Mouse (Mus musculus) liver, embryonic 14.5 days (tissue): ENCODE measurements around the gene Pnma3. TPM values are rescaled to one million over a fixed set of nuclear protein-coding genes. Genes with fewer than 3 reads are reported as not detected.

ENCODE experiments used
- polyA plus RNA-seq, 2 experiments: library from polyadenylated mRNA; depleted of rRNA in 1 of 2; stranded (reverse) in 1 of 2; unstranded in 1 of 2; fragments of >200 nt; fragmentation: Nextera tagmentation in 1 of 2; extraction: Ambion mirVana in 1 of 2; gene quantifications; 2 replicates each; pipeline versions ENCODE4 v1.2.1 to v1.2.3; 2012 to 2014

Gene Pnma3
- polyA plus RNA-seq, 2 experiments = not detected

Other genes with a start within 250 kb of the Pnma3 start
- gene Gabrq, start 239.6 kb upstream of the Pnma3 start, polyA plus RNA-seq (2012; rRNA removed) = 0.01 TPM in 2 replicates
- not detected in 2 replicates for gene Gabrq, start 239.6 kb upstream of the Pnma3 start, polyA plus RNA-seq (2014; fragmentation: Nextera tagmentation; extraction: Ambion mirVana)
- gene Cetn2, start 146.4 kb upstream of the Pnma3 start, polyA plus RNA-seq (2012; rRNA removed) = 7.7 and 12.6 TPM in 2 replicates
- gene Cetn2, start 146.4 kb upstream of the Pnma3 start, polyA plus RNA-seq (2014; fragmentation: Nextera tagmentation; extraction: Ambion mirVana) = 34.7 and 36.9 TPM in 2 replicates
- gene Nsdhl, start 146.2 kb upstream of the Pnma3 start, polyA plus RNA-seq (2012; rRNA removed) = 22.8 and 24.7 TPM in 2 replicates
- 23.5 and 26.4 TPM in 2 replicates for gene Nsdhl, start 146.2 kb upstream of the Pnma3 start, polyA plus RNA-seq (2014; fragmentation: Nextera tagmentation; extraction: Ambion mirVana)
- gene Zfp185, start 77.4 kb upstream of the Pnma3 start, polyA plus RNA-seq (2012; rRNA removed) = 0.45 and 0.81 TPM in 2 replicates
- 1.6 and 1.7 TPM in 2 replicates for gene Zfp185, start 77.4 kb upstream of the Pnma3 start, polyA plus RNA-seq (2014; fragmentation: Nextera tagmentation; extraction: Ambion mirVana)
- not detected in 2 replicates for gene Pnma5, start 27.7 kb upstream of the Pnma3 start, polyA plus RNA-seq (2012; rRNA removed)
- not detected in 2 replicates for gene Pnma5, start 27.7 kb upstream of the Pnma3 start, polyA plus RNA-seq (2014; fragmentation: Nextera tagmentation; extraction: Ambion mirVana)
- gene Xlr4a, start 17.7 kb downstream of the Pnma3 start, polyA plus RNA-seq (2012; rRNA removed) = 0.23 and 1.0 TPM in 2 replicates
- gene Xlr4a, start 17.7 kb downstream of the Pnma3 start, polyA plus RNA-seq (2014; fragmentation: Nextera tagmentation; extraction: Ambion mirVana) = 1.1 TPM in 2 replicates
- gene Xlr3a, start 32.3 kb downstream of the Pnma3 start, polyA plus RNA-seq (2012; rRNA removed) = 1.5 and 1.8 TPM in 2 replicates
- 0.74 and 3.8 TPM in 2 replicates for gene Xlr3a, start 32.3 kb downstream of the Pnma3 start, polyA plus RNA-seq (2014; fragmentation: Nextera tagmentation; extraction: Ambion mirVana)
- 0.03 TPM in 2 replicates for gene Gm14685, start 52.3 kb downstream of the Pnma3 start, polyA plus RNA-seq (2012; rRNA removed)
- not detected in 2 replicates for gene Gm14685, start 52.3 kb downstream of the Pnma3 start, polyA plus RNA-seq (2014; fragmentation: Nextera tagmentation; extraction: Ambion mirVana)
- not detected in 2 replicates for gene Xlr5b, start 84.0 kb downstream of the Pnma3 start, polyA plus RNA-seq (2012; rRNA removed)
- gene Xlr5b, start 84.0 kb downstream of the Pnma3 start, polyA plus RNA-seq (2014; fragmentation: Nextera tagmentation; extraction: Ambion mirVana) = not detected in 2 replicates
- not detected in 2 replicates for gene DXBay18, start 84.7 kb downstream of the Pnma3 start, polyA plus RNA-seq (2012; rRNA removed)
- gene DXBay18, start 84.7 kb downstream of the Pnma3 start, polyA plus RNA-seq (2014; fragmentation: Nextera tagmentation; extraction: Ambion mirVana) = not detected in 2 replicates
- gene Spin2d, start 112.2 kb downstream of the Pnma3 start, polyA plus RNA-seq (2012; rRNA removed) = not detected in 2 replicates
- not detected in 2 replicates for gene Spin2d, start 112.2 kb downstream of the Pnma3 start, polyA plus RNA-seq (2014; fragmentation: Nextera tagmentation; extraction: Ambion mirVana)
- gene Xlr3b, start 127.4 kb downstream of the Pnma3 start, polyA plus RNA-seq (2012; rRNA removed) = 0.63 and 2.1 TPM in 2 replicates
- gene Xlr3b, start 127.4 kb downstream of the Pnma3 start, polyA plus RNA-seq (2014; fragmentation: Nextera tagmentation; extraction: Ambion mirVana) = 1.7 and 2.0 TPM in 2 replicates
- gene Xlr4b, start 149.5 kb downstream of the Pnma3 start, polyA plus RNA-seq (2012; rRNA removed) = 0.73 and 1.9 TPM in 2 replicates
- 1.2 and 2.9 TPM in 2 replicates for gene Xlr4b, start 149.5 kb downstream of the Pnma3 start, polyA plus RNA-seq (2014; fragmentation: Nextera tagmentation; extraction: Ambion mirVana)
- 1.5 and 1.9 TPM in 2 replicates for gene F8a, start 163.5 kb downstream of the Pnma3 start, polyA plus RNA-seq (2012; rRNA removed)
- 2.4 and 2.9 TPM in 2 replicates for gene F8a, start 163.5 kb downstream of the Pnma3 start, polyA plus RNA-seq (2014; fragmentation: Nextera tagmentation; extraction: Ambion mirVana)
- gene Xlr4c, start 178.3 kb downstream of the Pnma3 start, polyA plus RNA-seq (2012; rRNA removed) = 0.12 and 0.19 TPM in 2 replicates
- 0.20 and 0.49 TPM in 2 replicates for gene Xlr4c, start 178.3 kb downstream of the Pnma3 start, polyA plus RNA-seq (2014; fragmentation: Nextera tagmentation; extraction: Ambion mirVana)
- gene Xlr3c, start 200.6 kb downstream of the Pnma3 start, polyA plus RNA-seq (2012; rRNA removed) = not detected in 2 replicates
- gene Xlr3c, start 200.6 kb downstream of the Pnma3 start, polyA plus RNA-seq (2014; fragmentation: Nextera tagmentation; extraction: Ambion mirVana) = not detected in 2 replicates
- gene Xlr5a, start 228.2 kb downstream of the Pnma3 start, polyA plus RNA-seq (2012; rRNA removed) = not detected in 2 replicates
- not detected in 2 replicates for gene Xlr5a, start 228.2 kb downstream of the Pnma3 start, polyA plus RNA-seq (2014; fragmentation: Nextera tagmentation; extraction: Ambion mirVana)
- gene Xlr5c, start 228.2 kb downstream of the Pnma3 start, polyA plus RNA-seq (2012; rRNA removed) = not detected in 2 replicates
- not detected in 2 replicates for gene Xlr5c, start 228.2 kb downstream of the Pnma3 start, polyA plus RNA-seq (2014; fragmentation: Nextera tagmentation; extraction: Ambion mirVana)